Mouse (Mus musculus) neural tube, embryonic 14.5 days (tissue): ENCODE measurements at regions not wholly inside any gene's neighbourhood (a gene's known extent, or its start where the extent isn't known, plus 50 kb on each side); places are given as distances from the start of the nearest gene placed in this dataset.

Source experiments
- ATAC-seq: fragments of 200-750 bp; cut with Nextera tagmentation; 2 replicates; pipeline ENCODE4 v1.8.0; 2017; ENCODE audit warnings: low read depth, mild to moderate bottlenecking, moderate TSS enrichment, moderate library complexity
- H3K27ac ChIP-seq: fragments of 300-500 bp; sonication (generic); 2 replicates; pipeline ENCODE4 v1.5.1; 2014; ENCODE audit warnings: low read depth, mild to moderate bottlenecking, control low read depth, low read length, moderate library complexity, mixed read lengths
- H3K27me3 ChIP-seq: fragments of 300-500 bp; sonication (generic); 2 replicates; pipeline ENCODE4 v1.6.1; 2014; ENCODE audit warnings: low read length; ENCODE audit not compliant: control insufficient read depth, insufficient read depth
- H3K36me3 ChIP-seq: fragments of 300-500 bp; sonication (generic); 2 replicates; pipeline ENCODE4 v1.6.1; 2014; ENCODE audit warnings: low read length, mixed read lengths; ENCODE audit not compliant: control insufficient read depth, insufficient read depth
- H3K4me1 ChIP-seq: fragments of 300-500 bp; sonication (generic); 2 replicates; pipeline ENCODE4 v1.6.1; 2014; ENCODE audit warnings: low read length; ENCODE audit not compliant: control insufficient read depth, insufficient read depth
- H3K4me2 ChIP-seq: fragments of 300-500 bp; sonication (generic); 2 replicates; pipeline ENCODE4 v1.6.1; 2014; ENCODE audit warnings: mild to moderate bottlenecking, low read depth, low read length, control low read depth
- H3K4me3 ChIP-seq: fragments of 300-500 bp; sonication (generic); 2 replicates; pipeline ENCODE4 v1.5.1; 2014; ENCODE audit warnings: low read depth, low read length, control low read depth, mixed read lengths
- H3K9ac ChIP-seq: fragments of 300-500 bp; sonication (generic); replicated peaks from 2 replicates; pipeline ENCODE4 v1.6.1; 2014; ENCODE audit warnings: low read depth, mild to moderate bottlenecking, control low read depth, low read length, mixed read lengths
- H3K9me3 ChIP-seq: fragments of 300-500 bp; sonication (generic); 2 replicates; pipeline ENCODE4 v1.6.1; 2016; ENCODE audit warnings: low read length; ENCODE audit not compliant: control insufficient read depth
- WGBS: fragments of 180-500 bp; shearing (Covaris S2); extraction: QIAGEN DNeasy Blood & Tissue Kit; methylation state at CpG from one replicate; pipeline ENCODE4 v1.1.7; 2014; 5-methylcytosine and 5-hydroxymethylcytosine counted together

GRCm38 (mm10) chr13:59196311-59196710 is 388.7 kb downstream of the Agtpbp1 start:
- no peaks in the 10 kb centered on the region for H3K36me3 ChIP-seq
- WGBS, result 80% methylated on average over 5 of the region's 5 CpGs
- ATAC-seq, result no peak

GRCm38 (mm10) chr13:59188431-59188830 is 382.1 kb downstream of the Ntrk2 start:
- no peak overlapping the region for H3K4me2 ChIP-seq
- no peaks in the 10 kb centered on the region for H3K4me1 ChIP-seq

More at GRCm38 (mm10) chr13:59196311-59196710, 388.7 kb downstream of the Agtpbp1 start:
- Histone ChIP-seq H3K4me1 (no peaks in the 10 kb centered on the region), H3K9ac (no peak overlapping the region), H3K9me3 (no peaks in the 10 kb centered on the region), H3K27ac (no peak overlapping the region), H3K27me3 (no peaks in the 10 kb centered on the region), H3K4me2 (no peak overlapping the region), H3K4me3 (no peak overlapping the region)

More at GRCm38 (mm10) chr13:59188431-59188830, 382.1 kb downstream of the Ntrk2 start:
- Histone ChIP-seq H3K9ac (no peak overlapping the region), H3K9me3 (no peaks in the 10 kb centered on the region), H3K27ac (no peak overlapping the region), H3K27me3 (no peaks in the 10 kb centered on the region), H3K36me3 (no peaks in the 10 kb centered on the region), H3K4me3 (no peak overlapping the region)
- WGBS, result 86% methylated on average over 11 of the region's 11 CpGs
- no peak for ATAC-seq
